Mouse (Mus musculus): ENCODE data around the gene Phactr1. TPM values are rescaled to one million over a fixed set of nuclear protein-coding genes. Genes with fewer than 3 reads are reported as not detected.

The Phactr1 gene
- polyA plus RNA-seq, 1 experiment = not detected

DNA sequence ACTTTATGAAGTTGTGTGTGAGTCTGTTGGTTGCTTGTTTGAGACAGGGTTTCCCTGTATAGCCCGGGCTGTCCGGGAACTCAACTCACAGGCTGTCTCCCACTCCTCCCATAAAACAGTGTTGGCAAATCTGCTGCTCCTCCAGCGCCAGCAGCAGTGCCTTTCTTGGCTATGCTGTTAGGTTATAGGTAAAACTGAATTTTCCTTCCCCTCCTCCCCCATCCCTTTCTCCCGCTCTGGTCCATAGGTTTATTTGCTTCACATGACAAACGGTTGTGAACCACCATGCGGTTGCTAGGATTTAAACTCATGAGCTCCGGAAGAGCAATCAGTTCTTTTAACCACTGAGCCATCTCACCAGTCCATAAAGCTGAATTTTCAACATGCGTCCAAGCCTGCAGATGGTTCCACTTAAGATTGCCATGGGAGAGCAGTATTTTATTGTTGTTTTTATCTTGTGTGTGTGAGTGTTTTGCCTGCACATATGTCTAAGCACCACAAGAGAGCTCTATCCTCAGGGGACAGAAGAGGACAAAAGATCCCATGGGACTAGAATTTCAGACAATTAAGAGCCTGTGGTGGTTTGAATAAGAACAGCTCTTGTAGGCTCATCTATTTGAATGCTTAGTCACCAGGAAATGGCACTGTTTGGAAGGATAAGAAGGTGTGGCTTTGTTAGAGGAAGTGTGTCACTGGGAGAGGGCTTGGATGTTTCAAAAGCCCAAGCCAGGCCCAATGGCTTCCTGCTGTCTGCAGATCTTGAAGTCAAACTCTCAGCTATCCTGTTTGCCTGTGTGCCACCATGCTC lies 503.0 kb downstream of the Phactr1 start:
- H3K4me1 ChIP-seq (ENCODE audit: control insufficient read depth) = peaks cover 37% of the 10 kb centered on the region
- H3K36me3 ChIP-seq (ENCODE audit: control insufficient read depth) = no peaks in the 10 kb centered on the region
- no peaks in the 10 kb centered on the region; the same call in 1 of the 2 replicates for H3K9me3 ChIP-seq (ENCODE audit: control insufficient read depth, low read length)
- no peak overlapping the region for H3K4me3 ChIP-seq (replicated peaks)
- TF ChIP-seq TAL1 (IDR thresholded peaks at IDR 0.05; ENCODE audit: low read length) (no peak), GATA1 (IDR thresholded peaks at IDR 0.05; ENCODE audit: low read length) (no peak)
- peaks cover 40% of the 10 kb centered on the region for H3K27me3 ChIP-seq (ENCODE audit: control insufficient read depth)

- peaks cover 27% of the 10 kb centered on the region for H3K4me1 ChIP-seq (ENCODE audit: control insufficient read depth)
Observed at GRCm38 (mm10) chr13:43187736-43188135, 507.3 kb downstream of the Phactr1 start.

More at GRCm38 (mm10) chr13:43187736-43188135, 507.3 kb downstream of the Phactr1 start:
- H3K36me3 ChIP-seq (ENCODE audit: control insufficient read depth) = no peaks in the 10 kb centered on the region
- H3K4me3 ChIP-seq (replicated peaks) = no peak overlapping the region
- no peak for TF ChIP-seq GATA1 (IDR thresholded peaks at IDR 0.05; ENCODE audit: low read length)
- no peak for TF ChIP-seq TAL1 (IDR thresholded peaks at IDR 0.05; ENCODE audit: low read length)
- no peaks in the 10 kb centered on the region; the same call in 1 of the 2 replicates for H3K9me3 ChIP-seq (ENCODE audit: control insufficient read depth, low read length)
- H3K27me3 ChIP-seq (ENCODE audit: control insufficient read depth) = peaks cover 51% of the 10 kb centered on the region

All from erythroblast, embryonic 14.5 days (primary cell).